Mouse (Mus musculus) liver, adult 2 months (tissue): ENCODE results near the gene Pkd1l2. TPM values are rescaled to one million over a fixed set of nuclear protein-coding genes. Genes with fewer than 3 reads are reported as not detected.

Source experiments
- DNase-seq: peaks from one replicate; pipeline ENCODE4 v3.0.0-alpha.2; 2011; ENCODE audit warnings: low read depth, low spot score; ENCODE audit errors: extremely low read depth
- H3K27ac ChIP-seq: fragments of 200-500 bp; replicated peaks from 2 replicates; pipeline ENCODE4 v1.5.1; 2012; ENCODE audit warnings: low read depth, mild to moderate bottlenecking, control low read depth, inconsistent platforms, low read length; ENCODE audit not compliant: insufficient read depth
- H3K27me3 ChIP-seq: fragments of 200-500 bp; 2 replicates; pipeline ENCODE4 v1.6.1; 2012; ENCODE audit warnings: mild to moderate bottlenecking, moderate library complexity, low read length, inconsistent platforms; ENCODE audit not compliant: control insufficient read depth, insufficient read depth
- H3K36me3 ChIP-seq: fragments of 200-500 bp; 2 replicates; pipeline ENCODE4 v1.6.1; 2012; ENCODE audit warnings: low read length, inconsistent platforms; ENCODE audit not compliant: control insufficient read depth, insufficient read depth
- H3K4me1 ChIP-seq: fragments of 200-500 bp; 2 replicates; pipeline ENCODE4 v1.6.1; 2011; ENCODE audit warnings: low read length; ENCODE audit not compliant: control insufficient read depth, insufficient read depth
- H3K4me3 ChIP-seq: fragments of 200-500 bp; 2 replicates; pipeline ENCODE4 v1.5.1; 2011; ENCODE audit warnings: low read depth, mild to moderate bottlenecking, control low read depth, low read length, moderate library complexity; ENCODE audit not compliant: insufficient read depth
- H3K79me2 ChIP-seq: fragments of 200-500 bp; 2 replicates; pipeline ENCODE4 v1.6.1; 2012; ENCODE audit warnings: inconsistent platforms, mild to moderate bottlenecking, low read length, moderate library complexity; ENCODE audit not compliant: control insufficient read depth, insufficient read depth
- H3K9ac ChIP-seq: fragments of 200-500 bp; 2 replicates; pipeline ENCODE4 v1.6.1; 2012; ENCODE audit warnings: low read depth, mild to moderate bottlenecking, control low read depth, inconsistent platforms, low read length
- CTCF ChIP-seq: fragments of 200-500 bp; IDR thresholded peaks from 2 replicates; pipeline ENCODE4 v1.5.1; 2011; ENCODE audit warnings: low read depth, low read length, control low read depth
- POLR2A ChIP-seq: fragments of 200-500 bp; IDR thresholded peaks from 2 replicates; pipeline ENCODE4 v1.6.1; 2011; ENCODE audit warnings: low read length, control low read depth; ENCODE audit not compliant: insufficient read depth; ENCODE audit errors: extremely low read depth
- WGBS: fragments of 180-500 bp; shearing (Covaris S2); methylation state at CpG from one replicate; pipeline ENCODE4 v1.1.7; 2018; 5-methylcytosine and 5-hydroxymethylcytosine counted together
- polyA plus RNA-seq: library from polyadenylated mRNA; depleted of rRNA; stranded (reverse); fragments of >200 nt; gene quantifications from 2 replicates; pipeline ENCODE4 v1.2.3, GENCODE M21; 2012
- total RNA-seq: library from RNA; depleted of rRNA; stranded (reverse); fragments of >200 nt; gene quantifications from 2 replicates; pipeline ENCODE4 v1.2.3, GENCODE M21; 2014

The Pkd1l2 gene
- total and polyA plus RNA-seq, 2 experiments = not detected

DNA sequence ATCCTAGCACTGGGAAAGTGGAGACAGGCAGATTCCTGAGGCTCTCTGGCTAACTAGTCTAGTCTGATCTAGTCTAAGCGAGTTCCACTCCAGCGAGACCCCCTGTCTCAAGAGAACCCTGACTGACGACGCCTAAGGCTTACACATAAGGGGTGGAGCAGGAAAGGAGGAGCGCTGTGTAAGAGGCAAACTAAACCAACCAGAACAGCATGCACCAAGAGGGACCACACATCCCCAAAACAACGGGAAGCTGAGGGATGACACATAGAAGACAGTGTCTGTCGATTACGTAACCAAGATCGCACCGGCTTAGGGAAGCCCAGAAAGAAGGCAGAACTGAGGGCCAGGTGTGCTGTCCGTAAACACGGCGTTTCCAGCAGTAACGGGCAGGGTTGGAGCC, 2.6 kb downstream of the Pkd1l2 start:
- WGBS = 84% methylated on average over 14 of the region's 14 CpGs

GRCm38 (mm10) chr8:117078367-117078926, 3.8 kb downstream of the Pkd1l2 start:
- no peaks in the 10 kb centered on the region for H3K79me2 ChIP-seq
- no peak overlapping the region for H3K27ac ChIP-seq
- 0 out of 2 replicates have a peak, but pooled peaks cover 7% of the 10 kb centered on the region for H3K27me3 ChIP-seq
- WGBS = 79% methylated on average over 7 of the region's 7 CpGs
- H3K36me3 ChIP-seq = no peaks in the 10 kb centered on the region
- TF ChIP-seq POLR2A (no peak), CTCF (no peak)
- no peak overlapping the region for H3K4me3 ChIP-seq
- H3K9ac ChIP-seq = no peak overlapping the region
- no peak for DNase-seq
- no peaks in the 10 kb centered on the region for H3K4me1 ChIP-seq

More for the DNA sequence above, 2.6 kb downstream of the Pkd1l2 start:
- no peak overlapping the region for H3K9ac ChIP-seq
- no peak overlapping the region for H3K27ac ChIP-seq
- H3K36me3 ChIP-seq = no peaks in the 10 kb centered on the region
- DNase-seq = no peak
- H3K4me1 ChIP-seq = no peaks in the 10 kb centered on the region
- TF ChIP-seq CTCF (no peak), POLR2A (no peak)
- H3K79me2 ChIP-seq = no peaks in the 10 kb centered on the region
- H3K4me3 ChIP-seq = no peak overlapping the region
- 0 out of 2 replicates have a peak, but pooled peaks cover 7% of the 10 kb centered on the region for H3K27me3 ChIP-seq

GRCm38 (mm10) chr8:117074350-117075182, 7.7 kb downstream of the Pkd1l2 start:
- DNase-seq = no peak
- WGBS = 80% methylated on average over 10 of the region's 10 CpGs
- Histone ChIP-seq H3K79me2 (no peaks in the 10 kb centered on the region), H3K27me3 (no peaks in the 10 kb centered on the region), H3K4me3 (no peak overlapping the region), H3K4me1 (no peaks in the 10 kb centered on the region), H3K36me3 (no peaks in the 10 kb centered on the region), H3K9ac (no peak overlapping the region), H3K27ac (no peak overlapping the region)
- TF ChIP-seq CTCF = no peak
- no peak for TF ChIP-seq POLR2A

DNA sequence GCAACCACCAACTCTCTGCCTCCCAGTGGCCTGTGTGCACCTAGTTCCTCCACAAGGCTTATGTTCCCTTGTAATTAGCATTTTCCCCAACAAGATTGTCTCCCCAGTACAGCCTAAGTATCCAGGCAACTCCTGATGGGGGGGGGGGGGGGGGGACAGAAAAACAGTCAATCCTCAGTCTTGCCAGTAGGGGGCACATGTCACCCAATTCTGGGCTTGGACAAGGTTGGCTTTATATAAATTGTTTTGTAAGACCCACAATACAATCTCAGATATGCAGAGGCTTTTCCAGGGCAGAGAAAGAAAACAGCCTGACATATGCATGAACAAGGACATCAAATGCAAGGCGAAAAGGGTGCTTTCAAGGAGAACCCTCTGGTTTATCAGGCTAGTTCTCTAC, 12.5 kb downstream of the Pkd1l2 start:
- H3K36me3 ChIP-seq = no peaks in the 10 kb centered on the region
- no peak overlapping the region for H3K9ac ChIP-seq
- H3K4me1 ChIP-seq = no peaks in the 10 kb centered on the region
- 90% methylated on average over 1 of the region's 1 CpGs for WGBS
- H3K27me3 ChIP-seq = no peaks in the 10 kb centered on the region
- TF ChIP-seq CTCF (peak; percentile 24), POLR2A (no peak)
- no peak overlapping the region for H3K4me3 ChIP-seq
- no peak overlapping the region for H3K27ac ChIP-seq
- DNase-seq = no peak
- H3K79me2 ChIP-seq = no peaks in the 10 kb centered on the region

DNA sequence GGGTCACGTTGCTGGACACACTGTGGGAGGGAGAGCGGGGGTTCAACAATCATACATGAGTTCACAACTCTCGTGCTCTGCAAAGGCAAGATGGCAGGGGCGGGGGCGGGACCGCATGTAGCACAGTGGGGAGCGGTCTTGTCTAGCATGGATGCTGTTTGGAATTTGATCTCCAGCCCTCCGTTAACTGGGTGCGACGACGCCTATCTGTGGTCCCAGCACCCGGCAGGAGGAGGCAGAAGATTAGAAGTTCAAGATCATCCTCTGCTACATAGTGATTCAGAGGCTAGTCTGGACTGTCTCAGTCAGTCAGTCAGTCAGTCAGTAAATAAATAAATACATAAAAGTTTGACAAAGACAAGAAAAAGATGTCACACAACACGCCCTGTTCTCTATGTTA, 14.0 kb downstream of the Pkd1l2 start:
- Histone ChIP-seq H3K27ac (no peak overlapping the region), H3K36me3 (no peaks in the 10 kb centered on the region), H3K27me3 (no peaks in the 10 kb centered on the region), H3K4me1 (no peaks in the 10 kb centered on the region), H3K79me2 (no peaks in the 10 kb centered on the region), H3K9ac (no peak overlapping the region), H3K4me3 (no peak overlapping the region)
- TF ChIP-seq POLR2A = no peak
- TF ChIP-seq CTCF = no peak
- DNase-seq = no peak
- 68% methylated on average over 13 of the region's 13 CpGs for WGBS

GRCm38 (mm10) chr8:117067396-117067795, 14.9 kb downstream of the Pkd1l2 start:
- no peak for TF ChIP-seq POLR2A
- TF ChIP-seq CTCF = no peak
- H3K4me1 ChIP-seq = no peaks in the 10 kb centered on the region
- WGBS = 87% methylated on average over 11 of the region's 11 CpGs
- no peak overlapping the region for H3K27ac ChIP-seq
- no peaks in the 10 kb centered on the region for H3K27me3 ChIP-seq
- no peak for DNase-seq
- H3K36me3 ChIP-seq = no peaks in the 10 kb centered on the region
- no peak overlapping the region for H3K9ac ChIP-seq
- no peaks in the 10 kb centered on the region for H3K79me2 ChIP-seq
- H3K4me3 ChIP-seq = no peak overlapping the region
